Mouse (Mus musculus) kidney, adult 2 months (tissue): ENCODE results near the gene Nsrp1.

Experiments
- CTCF ChIP-seq: fragments of 200-500 bp; conservative IDR thresholded peaks from 2 replicates; pipeline ENCODE4 v1.5.1; 2011; ENCODE audit warnings: low read depth, mild to moderate bottlenecking, control low read depth, low read length, moderate library complexity, mixed read lengths; ENCODE audit not compliant: insufficient read depth, insufficient read length
- POLR2A ChIP-seq: fragments of 200-500 bp; IDR thresholded peaks from one replicate; pipeline ENCODE4 v1.6.1; 2011; ENCODE audit warnings: low read depth, low read length, control low read depth

DNA sequence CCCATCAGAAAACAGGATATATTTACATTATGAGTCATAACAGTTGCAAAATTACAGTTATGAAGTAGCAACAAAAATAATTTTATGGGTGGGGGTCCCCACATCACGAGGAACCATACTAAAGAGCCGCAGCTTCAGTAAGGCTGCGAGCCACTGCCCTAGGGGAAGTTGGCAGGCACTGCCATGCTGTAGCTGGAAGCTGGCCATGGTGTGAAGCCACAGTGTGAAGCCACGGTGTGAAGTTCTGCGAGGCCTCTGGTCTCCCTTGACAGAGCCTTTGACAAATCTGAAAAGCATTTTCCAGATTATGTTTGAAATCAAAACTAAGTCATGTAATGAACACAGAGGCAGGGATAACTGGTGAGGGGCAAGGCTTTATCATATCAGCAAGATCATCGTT, 32.9 kb upstream of the Nsrp1 start:
- TF ChIP-seq POLR2A (no peak), CTCF (no peak)
